Mouse (Mus musculus) thymus, postnatal 10 days (tissue): Measurements from ENCODE around the gene Snrnp27.
A peak's percentile ranks its signal among the peaks of the same experiment; 100 is the strongest.

Source experiments
- DNase-seq, 2 experiments: peaks; one replicate each; pipeline ENCODE4 v3.0.0; 2021; ENCODE audit warnings: low spot score in 2 of 2

Snrnp27 gene

DNA sequence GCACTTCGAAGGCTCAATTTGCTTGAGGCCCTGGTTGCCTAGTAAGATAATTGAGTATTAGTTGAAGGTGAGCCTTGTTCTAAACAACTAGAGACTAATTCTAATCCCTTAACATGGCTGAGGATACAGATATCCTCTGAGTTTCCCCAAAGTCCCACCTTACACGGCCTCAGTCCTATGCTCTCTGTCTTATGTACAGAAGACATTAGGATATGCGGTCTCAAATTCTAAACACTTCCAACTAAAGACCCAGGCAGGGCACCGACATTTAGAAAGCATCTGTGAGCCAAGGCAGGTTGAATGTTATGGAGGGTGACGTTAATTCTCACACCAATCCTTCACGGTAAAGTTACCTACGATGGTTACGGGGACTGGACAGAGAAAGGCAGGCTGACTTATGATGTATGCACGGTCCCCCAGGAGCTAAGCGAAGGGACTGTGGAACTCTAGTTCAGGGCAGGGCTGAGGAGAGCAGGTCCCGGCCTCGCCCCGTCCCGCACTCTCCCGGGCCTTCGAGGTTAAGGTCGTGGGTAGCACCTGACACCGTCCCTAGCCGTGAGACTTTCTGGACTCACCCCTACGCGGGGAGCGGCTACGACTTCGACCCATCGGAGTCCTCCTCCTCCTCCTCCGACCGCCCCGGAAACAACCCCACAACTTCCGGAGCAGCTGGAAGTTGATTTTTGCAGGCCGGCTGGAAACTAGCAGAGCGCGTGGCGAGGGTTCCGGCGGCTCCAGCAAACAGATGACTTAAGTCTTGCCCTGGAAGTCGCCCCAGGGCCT lies at the start of gene Snrnp27:
Gene Snrnp27 (minus strand): TSS at position 651 of the 783 bp plus-strand sequence.
- peak; percentile 79 to 89 for DNase-seq

GRCm38 (mm10) chr6:86733183-86733876 lies 49.0 kb upstream of the Snrnp27 start, which contains the start of gene Gmcl1:
Gene Gmcl1 (minus strand): TSS chr6:86733383.
- peak; percentile 95 to 97 for DNase-seq

- DNase-seq, result peak; percentile 51 to 52
Measured at GRCm38 (mm10) chr6:86732276-86733173, 48.2 kb upstream of the Snrnp27 start.

DNA sequence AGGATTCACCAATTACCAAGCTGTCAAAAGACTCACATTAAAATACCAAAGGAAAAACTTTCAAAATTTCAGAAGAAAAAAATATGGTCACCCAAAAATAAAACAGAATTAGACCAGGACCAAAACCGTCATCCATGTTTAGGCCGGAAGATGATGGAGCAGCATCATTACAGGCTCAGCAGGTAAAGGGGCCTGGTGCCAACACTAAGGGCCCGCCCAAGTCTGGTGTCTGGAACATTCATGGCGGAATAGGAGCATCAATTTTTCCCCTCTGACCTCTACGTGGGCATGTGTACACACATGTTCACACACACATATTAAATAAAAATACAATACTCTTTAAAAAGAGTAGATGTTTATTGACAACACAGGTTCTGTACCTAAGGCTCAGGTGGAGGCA lies 44.4 kb upstream of the Snrnp27 start:
- DNase-seq, result no peak

- DNase-seq, result no peak
Measured at GRCm38 (mm10) chr6:86721977-86722376, 37.7 kb upstream of the Snrnp27 start.

- DNase-seq, result no peak
Measured at GRCm38 (mm10) chr6:86708072-86708774, 23.9 kb upstream of the Snrnp27 start.

DNA sequence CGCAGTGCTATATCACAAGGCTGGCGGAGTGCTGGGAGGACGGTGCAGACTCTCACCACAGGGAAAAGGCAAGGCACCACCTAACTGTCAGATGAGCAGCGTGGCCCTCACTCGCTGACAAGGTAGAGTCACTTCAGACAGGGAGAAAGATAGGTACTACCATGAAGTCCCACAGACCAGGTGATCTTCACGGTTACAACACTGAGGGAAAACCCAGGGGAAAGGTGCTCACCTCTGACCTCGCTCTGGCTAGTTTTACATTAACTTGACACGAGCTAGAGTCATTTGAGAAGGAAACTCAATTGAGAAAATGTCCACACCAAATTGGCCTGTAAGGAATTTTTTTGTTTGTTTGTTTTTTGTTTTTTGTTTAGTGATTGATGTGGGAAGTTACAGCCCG lies 18.3 kb upstream of the Snrnp27 start:
- DNase-seq, result no peak

- DNase-seq, result no peak
Measured at GRCm38 (mm10) chr6:86697903-86698302, 13.6 kb upstream of the Snrnp27 start.

DNA sequence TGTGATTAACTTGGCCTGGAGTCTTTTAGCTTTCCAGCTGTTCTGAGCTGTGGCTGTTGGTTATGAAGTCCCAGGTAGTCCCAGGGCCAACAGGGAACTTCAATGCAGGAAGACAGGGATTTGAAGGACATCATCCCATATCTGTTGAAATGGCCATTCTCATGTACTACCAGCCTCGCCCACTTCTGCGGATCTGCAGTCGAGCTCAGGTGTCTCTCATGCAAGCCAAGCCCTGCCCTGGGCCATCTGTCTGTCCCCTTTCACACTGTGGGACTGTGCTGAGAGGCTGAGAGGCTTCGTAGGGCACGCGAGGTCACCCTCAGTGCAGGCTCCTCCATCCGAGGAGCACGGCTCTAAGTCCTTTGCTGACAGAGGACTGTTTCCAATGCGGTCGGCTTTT lies 11.9 kb upstream of the Snrnp27 start:
- DNase-seq, result no peak

GRCm38 (mm10) chr6:86694465-86694864 lies 10.1 kb upstream of the Snrnp27 start:
- peak; percentile 38 to 71 for DNase-seq

GRCm38 (mm10) chr6:86689671-86690070 lies 5.3 kb upstream of the Snrnp27 start:
- DNase-seq, result no peak

DNA sequence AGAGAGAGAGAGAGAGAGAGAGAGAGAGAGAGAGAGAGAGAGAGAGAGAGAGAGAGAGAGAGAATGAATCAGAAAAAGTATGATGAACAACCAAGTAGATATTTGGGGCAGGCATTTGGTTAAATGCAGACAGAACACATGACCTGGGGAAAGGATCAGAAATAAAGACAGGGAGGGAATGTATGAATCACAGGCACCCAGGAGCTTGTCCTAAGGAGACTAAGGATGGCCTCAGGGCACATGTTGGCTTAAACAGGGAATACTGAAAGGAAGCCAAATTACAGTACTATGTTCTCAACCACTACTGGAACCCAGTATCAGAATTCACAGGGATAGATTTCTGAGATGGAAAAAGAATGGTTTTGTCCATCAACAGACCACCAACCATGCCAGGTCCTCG lies 2.6 kb upstream of the Snrnp27 start:
- no peak for DNase-seq

GRCm38 (mm10) chr6:86684655-86685011 lies 311 bp upstream of the Snrnp27 start:
- no peak for DNase-seq

DNA sequence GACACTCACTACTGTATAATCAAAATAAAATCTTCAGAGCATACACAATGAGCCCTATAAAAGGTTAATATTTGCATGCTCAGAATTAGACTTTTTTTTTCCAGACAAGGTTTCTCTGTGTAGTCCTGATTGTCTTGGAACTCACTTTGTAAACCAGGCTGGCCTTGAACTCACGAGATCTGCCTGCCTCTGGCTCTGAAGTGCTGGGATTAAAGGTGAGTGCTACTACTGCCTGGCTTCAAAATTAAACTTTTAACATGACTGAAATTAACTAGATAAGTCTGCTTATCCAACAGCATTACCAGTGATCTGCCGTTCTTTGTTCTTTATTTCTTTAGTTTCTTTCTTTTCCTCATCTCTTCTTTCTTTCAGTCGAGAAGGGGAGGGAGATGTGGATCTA lies 3.0 kb downstream of the Snrnp27 start:
- DNase-seq, result no peak

GRCm38 (mm10) chr6:86678341-86678740 lies 6.0 kb downstream of the Snrnp27 start:
- DNase-seq, result no peak

GRCm38 (mm10) chr6:86670873-86671272 lies 13.4 kb downstream of the Snrnp27 start:
- peak; percentile 33 to 78 for DNase-seq

- peak; percentile 99 to 100 for DNase-seq
Measured at GRCm38 (mm10) chr6:86669240-86669727, 15.0 kb downstream of the Snrnp27 start.

GRCm38 (mm10) chr6:86668580-86669239 lies 15.6 kb downstream of the Snrnp27 start, which contains the start of gene Mxd1:
Gene Mxd1 (minus strand): TSS chr6:86669161.
- peak; percentile 27 to 44 for DNase-seq

GRCm38 (mm10) chr6:86667061-86667460 lies 17.3 kb downstream of the Snrnp27 start:
- no peak for DNase-seq

DNA sequence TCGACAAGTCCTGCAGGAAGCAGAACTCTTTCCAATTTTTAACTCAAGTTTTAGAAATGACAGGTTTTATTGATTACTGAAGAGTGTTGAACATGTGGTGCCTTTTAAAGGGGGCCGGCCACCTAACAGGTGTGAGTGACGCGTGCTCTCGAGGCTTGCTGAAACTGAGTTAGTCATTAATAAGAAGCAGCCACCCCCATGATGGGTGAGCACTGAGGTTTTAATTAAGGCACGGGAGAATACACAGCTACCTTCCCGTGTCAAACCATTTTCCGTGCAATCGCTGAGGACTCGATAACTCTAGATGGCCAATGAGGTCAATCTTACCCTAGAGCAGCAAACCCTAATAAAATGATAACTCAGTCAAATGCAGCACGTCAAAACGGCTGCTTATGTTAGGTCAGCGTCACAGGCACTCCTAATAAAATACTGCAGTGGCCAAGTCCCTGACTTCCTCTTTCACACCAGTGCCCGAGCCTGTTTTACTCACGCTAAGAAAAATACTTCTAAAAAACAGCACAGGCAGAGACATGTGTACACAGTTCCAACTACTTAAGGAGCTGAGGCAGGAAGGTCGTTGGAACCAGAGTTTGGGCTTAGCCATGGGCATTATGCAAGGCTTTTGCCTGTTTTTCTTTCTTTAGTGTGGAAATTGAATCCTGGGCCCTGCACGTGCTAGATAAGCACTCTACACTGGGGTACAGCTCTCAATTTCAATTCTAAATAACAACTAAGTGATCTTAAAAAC lies 18.6 kb downstream of the Snrnp27 start:
- DNase-seq, result no peak
